Mouse (Mus musculus) Muller cell, postnatal 12 days (primary cell): ENCODE results near the gene Med4.

ENCODE experiments used
- DNase-seq: peaks from one replicate; pipeline ENCODE4 v3.0.0-alpha.2; 2015; ENCODE audit errors: inconsistent ontology term

The Med4 gene

DNA sequence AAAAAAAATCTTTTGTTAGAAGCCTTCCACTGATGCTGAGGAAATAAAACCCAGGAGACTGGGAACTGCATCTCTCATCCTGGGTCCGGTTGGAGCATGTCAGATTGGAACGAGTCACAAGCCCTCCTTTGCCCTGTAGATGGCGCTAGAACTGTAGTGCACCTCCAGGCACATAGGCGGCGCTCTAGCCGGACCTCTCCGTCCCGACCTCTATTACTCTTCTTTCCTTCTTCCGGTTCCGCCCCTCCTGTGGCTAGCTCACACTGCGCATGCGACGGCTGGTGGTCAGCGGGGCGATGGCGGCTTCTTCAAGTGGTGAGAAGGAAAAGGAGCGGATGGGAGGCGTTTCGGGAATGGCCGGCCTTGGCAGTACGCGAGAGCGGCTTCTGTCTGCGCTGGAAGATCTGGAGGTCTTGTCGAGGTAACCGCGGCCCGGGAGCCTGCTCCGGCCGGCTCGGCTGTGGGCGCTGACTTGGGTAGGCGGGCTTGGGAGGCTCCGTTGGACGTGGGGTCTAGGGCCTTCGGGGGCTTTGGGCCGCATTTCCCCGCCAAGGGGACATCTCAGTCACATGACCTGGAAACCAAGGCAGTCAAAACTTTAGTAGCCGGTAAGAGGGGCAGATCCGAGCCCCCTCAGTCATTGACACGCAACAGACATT, at the start of gene Med4:
Gene Med4 (plus strand): TSS at position 261 of the 659 bp plus-strand sequence.
- DNase-seq = peak; percentile 96

- DNase-seq = peak; percentile 41
These were observed 49.2 kb upstream of the Med4 start for GRCm38 (mm10) chr14:73460514-73461134.

DNA sequence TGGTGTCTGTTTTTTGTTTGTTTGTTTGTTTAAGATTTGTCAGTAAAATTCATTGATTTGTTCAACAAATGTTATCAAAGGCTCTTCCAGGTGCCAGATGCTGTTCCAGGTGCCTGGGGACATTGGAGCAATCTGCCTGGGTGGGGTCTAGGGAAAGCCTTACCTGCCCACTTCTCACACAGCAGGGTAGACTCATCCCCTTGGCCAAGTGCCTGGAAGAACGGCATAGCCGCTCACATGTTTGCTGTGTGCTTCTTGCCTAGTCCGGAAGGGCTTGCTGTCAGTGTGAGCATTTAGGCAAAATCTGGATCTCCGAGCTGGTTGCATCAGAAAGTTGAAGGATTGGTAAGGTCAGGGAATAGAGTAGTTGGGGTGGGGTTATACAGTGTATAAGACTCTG, 47.6 kb upstream of the Med4 start:
- DNase-seq = no peak

DNA sequence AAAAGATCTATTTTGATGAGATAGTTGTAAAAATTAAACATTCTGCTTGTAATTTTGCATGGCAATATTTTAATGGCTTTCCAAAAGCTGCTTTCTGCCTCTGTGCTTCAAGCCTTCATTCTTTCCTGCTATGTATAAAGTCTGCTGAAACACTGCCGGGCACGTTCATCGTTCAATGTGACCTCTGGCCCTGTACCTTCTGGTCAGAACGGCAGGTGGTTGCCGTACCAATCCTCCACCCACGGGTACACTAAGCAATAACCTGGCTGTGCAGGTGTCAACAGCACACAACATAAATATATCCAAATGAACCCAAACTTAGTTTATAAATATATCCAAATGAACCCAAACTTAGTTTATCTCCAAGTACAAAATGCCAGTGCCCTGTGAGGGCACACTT, 42.1 kb upstream of the Med4 start:
- DNase-seq = no peak

GRCm38 (mm10) chr14:73469506-73469905, 40.3 kb upstream of the Med4 start:
- no peak for DNase-seq

- DNase-seq = no peak
These were observed 39.2 kb upstream of the Med4 start for GRCm38 (mm10) chr14:73470593-73470992.

DNA sequence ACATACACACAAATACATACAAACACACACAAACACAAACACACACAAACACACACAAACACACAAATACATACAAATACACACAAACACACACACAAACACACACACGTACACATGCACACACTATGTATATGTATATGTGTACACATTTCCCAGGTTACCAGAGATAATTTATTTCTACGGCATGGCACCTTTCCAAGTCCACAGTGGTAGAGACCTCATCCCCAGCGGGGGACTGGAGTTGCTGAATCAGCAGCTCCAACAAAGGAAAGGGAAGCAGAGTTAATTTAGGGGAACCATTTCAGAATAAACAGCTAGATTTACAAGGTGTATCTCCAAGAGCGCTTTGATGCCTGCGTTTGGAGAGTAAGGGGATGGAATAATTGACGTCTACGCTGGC, 37.6 kb upstream of the Med4 start:
- no peak for DNase-seq

- DNase-seq = peak; percentile 98
These were observed 36.0 kb upstream of the Med4 start for GRCm38 (mm10) chr14:73473670-73474460.

DNA sequence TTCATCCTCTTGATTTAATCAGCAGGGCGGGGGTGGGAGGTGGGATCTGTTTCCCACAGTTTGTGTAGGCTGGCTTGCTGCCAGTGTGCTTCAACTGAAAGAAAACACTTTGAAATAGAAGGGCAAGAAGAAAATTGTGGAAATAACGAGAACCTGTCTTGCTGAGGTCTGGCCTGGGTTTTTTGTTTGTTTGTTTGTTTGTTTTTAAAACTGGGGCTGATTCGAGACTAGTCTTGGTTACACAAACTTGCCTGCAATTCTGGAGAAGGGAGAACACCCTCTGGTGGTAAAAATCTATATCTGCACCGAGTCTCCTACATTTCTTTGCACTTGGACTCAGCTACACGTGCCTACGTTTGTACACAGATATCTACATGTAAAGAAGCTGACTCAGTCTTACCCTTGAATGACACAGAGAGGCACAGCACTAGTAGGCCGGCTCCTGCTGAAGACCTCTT, 35.2 kb upstream of the Med4 start:
- peak; percentile 79 for DNase-seq

DNA sequence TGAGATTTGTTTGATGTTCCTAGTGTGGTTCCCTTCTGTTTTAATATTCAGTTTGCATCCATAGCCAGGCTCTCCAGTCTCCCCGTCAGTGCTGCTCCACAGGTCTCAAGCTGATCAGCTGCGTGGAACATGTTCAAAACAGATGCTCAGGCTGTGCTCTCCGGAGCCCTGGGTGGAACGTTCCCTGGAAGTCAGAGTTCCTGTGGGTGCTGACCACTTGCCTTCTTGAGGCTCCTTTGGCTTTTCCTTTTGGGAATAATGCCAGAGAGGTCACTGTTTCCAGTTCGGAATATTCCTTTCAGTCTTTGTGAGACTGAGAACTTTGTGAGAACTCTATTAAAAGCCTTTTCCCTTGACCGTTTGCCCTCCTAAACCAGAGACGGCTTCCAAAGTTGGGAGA, 34.3 kb upstream of the Med4 start:
- DNase-seq = no peak

GRCm38 (mm10) chr14:73476361-73476934, 33.4 kb upstream of the Med4 start:
- DNase-seq = peak; percentile 77

DNA sequence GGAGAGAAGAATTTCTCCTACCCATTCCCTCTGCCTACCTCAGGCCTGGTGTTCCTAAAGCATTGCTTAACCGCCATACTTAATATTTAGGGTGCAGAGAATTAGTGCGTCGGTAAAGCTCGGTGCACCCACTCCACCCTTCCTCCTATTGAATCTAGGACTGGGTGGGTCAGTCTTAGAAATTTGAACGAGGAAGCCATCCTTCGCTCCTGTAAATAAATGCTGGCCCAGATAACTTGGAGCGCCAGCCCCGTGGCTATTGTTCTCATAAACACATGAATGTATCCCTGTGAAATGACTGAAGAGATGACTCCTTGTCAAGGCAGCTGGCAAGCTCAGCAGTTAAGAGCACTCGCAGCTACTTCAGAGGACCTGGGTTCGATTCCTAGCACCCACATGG, 32.7 kb upstream of the Med4 start:
- no peak for DNase-seq

DNA sequence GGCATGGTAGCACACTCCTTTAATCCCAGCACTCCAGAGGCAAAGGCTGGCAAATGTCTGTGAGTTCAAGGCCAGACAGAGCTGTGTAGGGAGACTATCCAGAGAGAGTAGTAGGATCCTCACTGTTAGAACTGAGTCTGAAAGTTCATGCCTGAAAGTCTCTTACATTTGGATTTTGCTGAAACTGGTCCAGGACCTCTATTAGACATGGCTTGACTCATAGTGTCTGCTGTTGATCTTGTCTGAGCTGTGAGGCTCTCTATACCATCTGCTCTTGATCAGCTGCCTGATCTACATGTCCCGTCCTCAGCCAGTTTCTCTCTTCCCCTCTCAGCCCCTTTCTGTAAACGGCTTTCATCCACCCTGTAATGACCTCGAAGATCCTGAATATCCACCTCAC, 31.5 kb upstream of the Med4 start:
- no peak for DNase-seq

- DNase-seq = no peak
These were observed 30.1 kb upstream of the Med4 start for GRCm38 (mm10) chr14:73479771-73480170.

DNA sequence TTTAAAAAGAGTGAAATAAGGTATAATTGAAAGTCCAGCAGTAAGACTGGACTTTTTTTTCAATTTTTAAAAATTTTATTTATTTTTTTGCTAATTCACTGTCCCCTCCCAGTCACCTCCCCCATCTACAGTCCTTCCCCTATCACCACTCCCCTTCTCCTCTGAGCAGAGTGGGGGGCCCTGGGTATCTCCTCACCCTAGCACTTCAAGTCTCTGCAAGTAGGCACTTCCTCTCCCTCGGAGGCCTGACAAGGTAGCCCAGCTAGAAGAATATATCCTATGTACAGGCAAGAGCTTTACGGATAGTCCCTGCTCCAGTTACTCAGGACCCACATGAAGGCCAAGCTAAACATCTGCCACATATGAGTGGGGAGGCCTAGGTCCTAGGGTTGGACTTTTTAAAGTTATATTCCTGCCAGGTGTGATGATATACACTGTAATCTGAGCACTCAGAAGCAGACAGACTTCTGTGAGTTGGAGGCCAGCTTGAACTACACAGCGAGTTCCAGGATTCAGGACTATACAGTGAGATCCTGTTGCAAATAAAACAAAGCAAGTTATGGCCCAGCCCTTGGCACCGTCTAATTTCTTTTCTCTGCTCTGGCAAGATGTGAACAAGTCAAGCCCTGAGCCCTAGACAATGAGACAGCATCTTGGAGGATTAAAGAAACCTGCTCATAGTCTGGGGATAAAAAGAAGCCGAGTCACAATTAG, 26.2 kb upstream of the Med4 start:
- no peak for DNase-seq

DNA sequence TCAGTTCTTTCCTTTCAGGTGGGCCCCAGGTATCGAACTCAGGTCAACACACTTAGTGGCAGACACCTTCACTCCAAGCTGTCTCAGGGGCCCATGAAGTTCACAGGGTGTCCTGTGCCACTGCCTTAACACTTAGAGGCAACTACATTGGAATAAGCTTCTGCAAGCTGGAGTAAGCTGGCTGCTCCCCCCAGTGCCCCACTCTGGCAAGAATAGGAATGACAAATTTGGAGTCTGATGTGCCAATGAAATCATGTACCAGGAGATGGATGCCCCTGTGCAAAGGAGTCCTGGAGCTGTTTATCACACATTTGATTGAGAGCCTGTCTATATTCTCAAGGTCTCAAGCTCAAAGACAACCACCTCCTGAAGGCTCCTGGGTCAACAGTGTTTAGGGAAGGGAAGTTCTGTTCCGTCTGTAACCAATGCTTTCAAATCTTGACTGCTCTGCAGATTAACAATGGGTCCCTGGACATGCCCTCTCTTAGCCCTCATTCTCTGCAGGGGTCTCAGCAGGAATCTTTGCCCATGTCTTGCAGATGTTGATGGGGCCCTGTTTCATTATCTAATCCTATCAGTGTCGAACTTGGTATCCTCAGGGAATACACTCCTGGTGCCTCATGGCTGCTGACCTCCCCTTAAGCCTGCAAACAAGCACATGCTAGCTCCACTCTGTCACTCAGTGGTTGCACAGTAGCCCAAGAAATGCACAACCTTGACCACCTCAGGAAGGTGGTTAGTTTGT, 25.3 kb upstream of the Med4 start:
- DNase-seq = no peak

DNA sequence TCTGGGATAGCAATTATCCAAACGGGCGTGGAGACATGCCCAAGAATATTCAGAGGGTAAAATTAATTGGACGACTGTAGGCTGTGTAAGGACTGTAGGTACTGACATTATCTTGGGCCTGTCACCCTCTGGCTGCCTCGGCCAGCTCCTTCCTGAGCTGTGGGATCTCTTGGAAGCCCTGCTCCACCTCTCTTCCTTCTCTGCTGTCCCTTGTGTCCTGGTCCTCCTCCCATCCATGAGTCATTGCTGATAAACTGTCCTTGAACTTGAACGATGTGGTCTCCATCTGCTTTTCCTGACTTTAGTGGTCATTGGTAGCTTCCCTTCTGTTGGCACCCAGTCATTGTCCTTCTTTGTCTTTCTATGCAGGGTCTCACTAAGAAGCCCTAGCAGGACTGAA, 23.2 kb upstream of the Med4 start:
- DNase-seq = no peak

DNA sequence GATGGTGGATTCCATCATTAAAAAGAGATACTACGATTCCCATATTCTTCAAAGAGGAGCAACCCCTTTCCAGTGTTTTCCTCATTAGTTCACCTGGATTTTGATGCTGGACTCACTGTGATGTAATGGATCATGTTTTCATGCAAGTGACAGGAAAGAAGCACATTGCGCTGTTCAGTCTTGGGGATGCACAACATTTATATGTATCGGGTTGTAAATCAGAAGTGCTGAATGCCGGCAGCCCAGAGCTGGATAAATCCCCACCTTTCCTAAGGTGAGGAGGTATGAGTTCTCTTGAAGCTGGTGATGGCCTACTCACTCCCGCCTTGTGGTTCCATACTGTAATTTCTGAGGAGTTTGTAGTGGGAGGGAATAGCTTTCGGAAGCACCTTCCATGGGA, 16.5 kb upstream of the Med4 start:
- DNase-seq = no peak

DNA sequence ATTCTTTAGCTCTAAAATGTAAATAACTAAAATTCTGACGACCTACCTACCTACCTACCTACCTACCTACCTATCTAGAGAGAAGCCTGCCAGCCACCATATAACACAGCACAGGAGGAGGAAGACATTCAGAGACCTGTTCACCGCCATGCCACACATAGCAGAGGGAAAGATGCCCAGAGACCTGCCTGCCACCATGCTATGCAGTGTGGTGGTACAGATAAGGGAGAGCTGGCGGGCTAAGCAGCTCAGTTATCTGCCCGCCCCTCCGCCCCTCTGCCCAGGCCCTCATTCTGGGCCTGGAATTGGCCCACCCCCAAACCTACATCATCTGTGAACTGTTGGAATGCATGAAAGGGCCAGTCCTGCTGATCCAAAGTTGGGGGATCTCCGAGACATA, 15.7 kb upstream of the Med4 start:
- no peak for DNase-seq

DNA sequence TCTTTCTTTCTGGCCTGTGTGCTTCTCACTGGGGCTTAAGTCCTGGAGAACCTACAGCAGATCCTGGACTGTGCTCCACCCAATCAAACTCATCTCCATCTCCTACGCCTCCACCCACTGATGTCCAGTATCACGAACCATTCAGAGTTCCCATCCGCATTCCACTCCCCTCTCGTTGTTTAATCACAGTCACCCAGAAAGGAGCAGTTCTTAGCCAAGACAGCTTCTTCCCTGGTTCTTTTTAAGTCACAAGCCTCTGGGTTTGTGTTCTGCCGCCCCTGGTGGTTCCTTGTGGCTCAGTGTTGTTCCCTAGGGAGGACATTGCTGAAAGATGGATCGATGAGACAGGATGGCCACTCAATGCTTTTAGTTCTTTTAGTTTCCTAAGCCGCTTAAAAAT, 14.1 kb upstream of the Med4 start:
- DNase-seq = no peak

GRCm38 (mm10) chr14:73501283-73501682, 8.5 kb upstream of the Med4 start:
- no peak for DNase-seq
